Mouse (Mus musculus) layer of hippocampus, adult 9-10 months (tissue): ENCODE results near the gene BC004004.
"Not testable (repeated sequence)": the region's sequence is repeated elsewhere in the genome, so short reads cannot be mapped to it uniquely, and the experiment has no call there.

Experiments
- DNase-seq: peaks from one replicate; pipeline ENCODE4 v3.0.0; 2022; ENCODE audit warnings: low spot score

BC004004 gene

DNA sequence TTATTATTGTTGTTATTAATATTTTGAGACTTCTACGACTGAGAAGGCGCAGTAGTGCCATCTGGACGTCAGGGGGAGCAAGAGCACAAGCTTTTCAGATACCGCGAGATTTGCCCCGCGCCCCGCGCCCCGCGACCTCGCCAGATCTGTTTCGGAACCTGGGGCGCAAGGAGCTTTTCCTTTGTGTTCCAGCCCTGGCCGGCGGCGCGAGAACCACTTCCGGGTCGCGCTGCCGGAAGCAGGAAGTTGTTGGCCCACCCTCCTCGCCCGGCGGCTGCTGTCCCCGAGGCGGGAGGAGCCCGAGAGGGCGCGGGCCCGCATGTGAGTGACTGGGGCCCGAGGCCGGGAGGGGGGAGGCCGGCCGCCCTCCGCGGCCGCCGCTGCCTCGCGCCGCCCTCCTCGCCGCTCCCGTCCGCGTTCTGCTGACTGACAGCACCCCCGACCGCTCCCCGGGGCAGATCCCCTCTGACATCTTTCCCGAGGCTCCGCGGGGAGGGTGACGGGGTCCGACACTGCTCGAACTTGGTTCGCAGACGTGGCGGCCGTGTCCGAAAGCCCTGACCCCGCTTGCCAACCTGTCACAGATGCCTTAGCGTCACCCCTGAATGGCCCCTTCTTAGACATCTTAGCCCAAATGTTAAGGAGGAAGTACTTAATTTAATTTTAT is at the start of gene BC004004:
Gene BC004004 (plus strand): TSS at position 107 of the 667 bp plus-strand sequence.
- DNase-seq = peak; percentile 84

DNA sequence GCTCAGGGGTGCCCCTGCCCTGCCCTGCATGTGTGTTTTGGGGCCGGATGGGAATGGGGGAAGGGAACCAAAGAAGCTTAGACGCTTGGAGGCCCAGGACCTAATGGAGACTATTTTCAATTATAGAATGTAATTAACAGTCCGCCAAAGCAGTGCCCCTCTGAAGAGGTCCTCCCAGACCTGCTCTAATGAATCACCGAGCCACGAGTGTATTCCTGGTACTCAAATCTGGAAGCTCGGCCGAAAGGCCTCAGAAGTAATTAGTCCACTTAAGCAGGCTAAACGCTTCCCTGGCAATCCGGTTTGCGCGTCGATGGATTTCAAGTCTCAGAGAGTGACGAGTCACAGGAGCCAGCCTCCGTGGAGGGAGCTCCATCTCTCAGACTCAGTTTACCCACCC is 48.0 kb upstream of the BC004004 start:
- no peak for DNase-seq

DNA sequence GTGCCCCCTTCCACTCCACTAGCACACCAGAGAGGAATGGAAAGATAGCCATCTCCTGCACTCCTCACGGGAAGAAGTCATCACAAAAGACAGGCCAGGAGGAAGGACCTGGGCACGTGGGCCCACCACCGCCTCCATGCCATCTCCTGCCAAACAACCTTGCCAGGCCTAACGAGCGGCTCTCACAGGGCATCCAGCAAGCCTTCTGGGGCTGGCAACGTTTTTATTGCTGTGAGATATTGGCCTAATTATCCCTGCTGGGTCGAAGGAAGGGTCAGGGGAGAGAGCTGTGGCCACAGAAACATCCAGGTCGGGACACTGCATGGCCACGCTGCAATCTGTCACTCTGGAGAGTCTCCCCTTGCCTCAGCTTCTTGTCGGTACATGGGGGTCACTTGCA is 37.5 kb upstream of the BC004004 start:
- DNase-seq = no peak

DNA sequence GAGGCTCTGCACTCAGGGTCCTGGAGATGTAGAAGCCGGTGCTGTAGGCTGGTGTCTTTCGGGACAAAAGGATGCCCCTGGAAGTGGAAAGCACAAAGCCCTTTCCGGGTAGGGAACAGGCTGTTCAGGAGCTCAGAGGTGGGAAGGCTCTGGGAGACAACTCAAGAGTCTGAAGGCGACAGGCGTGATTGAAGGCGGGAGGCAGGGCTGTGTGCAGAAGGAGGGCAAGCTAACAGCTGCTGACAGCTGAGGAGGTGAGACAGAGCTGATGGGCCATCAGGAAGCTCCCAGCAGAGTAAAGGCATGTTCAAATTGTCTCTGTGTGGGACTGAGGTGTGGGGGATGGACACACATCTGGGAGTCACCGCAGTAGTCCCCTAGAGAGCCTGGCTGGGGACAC is 32.5 kb upstream of the BC004004 start:
- no peak for DNase-seq

DNA sequence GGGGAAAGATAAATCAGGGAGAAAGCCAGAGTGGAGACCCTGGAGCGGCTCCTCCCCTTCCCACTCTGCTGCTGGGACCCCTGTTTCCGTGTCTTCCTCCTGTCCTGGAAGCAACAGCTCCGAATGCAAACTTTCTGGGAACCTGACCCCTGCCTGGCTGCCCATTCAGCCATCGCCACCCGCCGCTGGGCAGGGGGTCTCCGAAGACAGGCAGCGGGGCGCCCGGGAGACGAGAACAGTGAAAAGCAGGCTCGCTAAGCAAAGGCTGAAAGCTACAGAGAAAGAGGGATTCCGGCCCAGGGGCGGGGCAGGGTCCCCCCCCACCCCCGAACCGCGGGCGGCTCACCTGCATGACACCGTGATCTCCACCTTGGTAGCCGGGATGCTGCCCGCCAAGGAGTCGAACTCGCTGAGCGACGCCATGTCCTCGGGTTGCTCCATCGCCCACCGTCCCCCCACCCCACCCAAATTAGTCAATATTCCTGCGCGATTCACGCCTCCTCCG is 31.3 kb upstream of the BC004004 start:
- DNase-seq = no peak

DNA sequence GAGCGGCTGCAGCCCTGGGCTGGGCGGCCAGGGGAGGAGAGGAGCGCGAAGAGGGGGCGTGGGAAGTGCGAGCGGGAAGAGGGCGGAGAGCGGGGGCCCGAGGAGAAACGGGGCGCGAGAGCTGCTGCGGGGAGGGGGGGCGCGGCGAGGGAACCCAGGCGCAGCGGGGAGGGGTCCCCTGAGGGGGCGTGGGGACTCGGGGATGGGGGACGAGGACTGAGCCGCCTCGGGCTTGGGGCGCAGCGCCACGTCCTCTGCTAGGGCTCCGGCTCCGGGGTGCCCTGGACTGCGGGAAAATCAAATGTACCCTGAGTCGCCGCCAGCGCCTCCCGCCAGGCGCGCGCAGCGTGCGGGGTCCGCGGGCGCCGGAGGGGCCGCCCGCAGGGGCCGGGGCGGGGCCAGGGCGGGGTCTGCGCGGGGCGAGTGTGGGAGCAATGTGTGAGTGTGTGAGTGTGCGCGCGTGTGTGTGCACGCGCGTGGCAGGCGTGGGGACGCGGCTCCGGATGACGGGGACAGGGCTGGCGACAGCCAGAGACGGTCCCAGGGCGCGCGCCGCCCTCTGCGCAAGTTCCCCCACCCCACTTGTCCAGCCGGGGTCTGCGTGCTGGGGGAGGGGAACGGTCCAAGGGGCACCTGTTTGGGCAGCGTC is 30.7 kb upstream of the BC004004 start, which contains the start of gene Cpne5:
Gene Cpne5 (minus strand): TSS at position 396 of the 649 bp plus-strand sequence.
- DNase-seq = no peak

DNA sequence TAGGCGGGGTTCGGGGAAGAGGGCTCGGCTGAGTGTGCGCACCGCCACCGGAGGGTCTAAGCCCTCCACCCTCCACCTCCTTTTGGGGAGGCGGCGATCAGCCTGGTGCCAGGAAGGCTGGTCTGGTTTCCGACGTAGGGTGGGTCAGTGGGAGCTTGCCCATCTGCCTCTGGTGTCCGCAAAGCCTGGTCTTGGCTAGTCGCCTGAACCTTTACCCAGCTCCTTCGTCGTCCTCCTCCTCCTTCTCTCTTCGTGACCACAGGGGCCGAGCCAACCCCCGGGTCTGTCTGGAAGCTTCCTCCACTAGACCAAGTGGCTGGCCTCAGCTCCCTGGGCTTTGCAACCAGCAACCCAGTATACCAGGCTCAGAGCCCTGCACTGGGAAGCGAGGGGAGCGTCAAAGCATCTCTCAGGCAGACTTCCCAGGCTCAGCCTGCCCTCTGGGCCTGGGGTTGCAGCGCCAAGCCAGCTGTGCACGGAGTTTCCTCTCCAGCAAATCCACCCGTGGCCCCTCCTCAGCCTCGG is 30.1 kb upstream of the BC004004 start:
- DNase-seq = no peak

DNA sequence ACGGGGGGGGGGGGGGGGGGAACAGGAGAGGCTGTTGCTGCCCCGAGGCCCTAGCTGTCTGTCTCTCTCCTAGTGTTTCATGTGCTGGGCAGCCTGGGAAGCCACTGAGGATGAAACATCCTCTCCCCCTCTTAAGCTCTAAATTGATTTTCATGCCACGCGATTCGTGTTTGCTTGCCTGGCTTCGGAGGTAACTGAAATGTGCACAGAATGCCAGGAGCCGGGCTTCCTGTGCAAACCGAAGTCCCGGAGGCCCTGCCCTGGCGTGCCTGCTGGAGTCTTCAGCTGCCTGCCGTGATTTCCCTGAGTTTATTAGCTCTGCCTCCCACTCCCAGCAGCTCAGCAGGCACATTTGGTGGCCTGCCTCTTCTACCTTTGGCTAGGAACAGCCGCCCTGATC is 23.7 kb upstream of the BC004004 start:
- no peak for DNase-seq

DNA sequence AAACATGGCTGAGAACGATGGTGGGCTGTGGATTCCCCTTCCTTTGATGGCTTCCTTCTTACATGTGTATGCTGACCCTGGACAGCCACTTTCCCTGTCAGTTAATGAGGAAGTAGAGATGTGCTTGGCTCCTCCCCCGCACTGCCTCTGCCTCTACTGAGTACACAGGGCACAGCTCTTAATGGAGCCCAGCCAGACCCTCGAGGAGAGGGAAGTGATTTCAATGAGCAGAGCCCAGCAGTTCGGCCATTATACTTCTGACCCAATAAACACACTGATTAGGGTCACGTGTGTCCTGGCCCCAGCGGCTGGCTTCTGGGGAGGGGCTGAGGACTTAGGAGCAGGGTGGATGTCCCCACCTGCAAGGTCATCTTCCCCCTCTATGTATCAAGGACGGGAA is 22.9 kb upstream of the BC004004 start:
- DNase-seq = no peak

DNA sequence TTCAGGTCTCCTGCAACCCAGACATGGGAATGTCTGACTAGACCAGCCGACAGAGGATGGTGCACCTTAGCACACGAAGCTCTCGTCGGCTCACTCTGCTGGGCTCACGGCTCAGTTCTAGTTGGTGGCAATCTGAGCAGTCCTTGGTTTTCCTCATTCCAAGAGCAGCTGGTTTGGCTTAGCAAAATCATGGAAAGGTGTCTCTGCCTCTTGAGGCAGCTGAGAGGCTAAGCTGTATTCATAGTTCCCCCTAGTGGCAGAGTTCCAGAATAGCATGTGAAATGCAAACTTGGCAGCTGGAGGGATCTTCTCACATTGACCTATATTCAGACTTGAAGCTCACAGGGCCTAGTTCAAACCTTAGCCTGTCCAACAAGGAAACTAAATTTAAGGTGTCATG is 22.0 kb upstream of the BC004004 start:
- no peak for DNase-seq

DNA sequence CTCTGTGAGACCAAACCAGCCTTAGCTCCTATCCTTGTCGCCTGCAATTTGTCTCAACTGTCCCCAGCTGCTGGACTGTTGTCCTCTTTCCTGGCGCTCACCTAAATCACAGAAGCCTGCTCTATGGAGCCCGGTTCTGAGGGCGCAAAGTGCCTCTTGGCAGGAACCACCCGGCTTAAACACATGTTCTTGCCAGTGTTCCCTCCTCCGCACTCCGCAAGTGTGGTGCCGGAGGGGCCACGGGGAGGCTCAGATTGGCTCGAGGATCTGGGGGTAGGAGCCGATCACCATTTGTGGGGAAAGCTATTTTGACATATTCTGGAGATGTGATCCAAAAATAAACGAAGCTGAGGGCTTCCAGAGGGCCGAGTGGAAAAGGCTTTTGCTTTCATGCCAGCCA is 20.7 kb upstream of the BC004004 start:
- no peak for DNase-seq

DNA sequence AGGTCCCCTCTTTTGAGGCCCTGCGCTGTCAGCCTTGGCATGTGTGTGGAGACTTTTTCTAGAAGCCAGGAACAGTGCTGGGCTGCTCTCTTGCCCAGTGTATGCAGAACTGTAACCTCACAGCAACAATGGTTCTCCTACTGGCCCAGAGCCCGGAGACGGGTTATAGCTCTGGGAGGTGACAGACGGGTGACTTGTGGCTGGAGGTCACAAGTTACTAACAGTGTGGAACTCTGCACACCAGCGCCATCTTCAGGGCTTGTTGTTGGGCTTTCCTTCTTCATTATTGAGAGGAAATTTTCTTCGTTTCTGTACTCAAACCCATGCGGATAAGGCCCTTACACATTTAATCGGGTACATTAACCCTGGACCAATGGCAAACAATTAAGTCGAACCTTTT is 19.1 kb upstream of the BC004004 start:
- no peak for DNase-seq

DNA sequence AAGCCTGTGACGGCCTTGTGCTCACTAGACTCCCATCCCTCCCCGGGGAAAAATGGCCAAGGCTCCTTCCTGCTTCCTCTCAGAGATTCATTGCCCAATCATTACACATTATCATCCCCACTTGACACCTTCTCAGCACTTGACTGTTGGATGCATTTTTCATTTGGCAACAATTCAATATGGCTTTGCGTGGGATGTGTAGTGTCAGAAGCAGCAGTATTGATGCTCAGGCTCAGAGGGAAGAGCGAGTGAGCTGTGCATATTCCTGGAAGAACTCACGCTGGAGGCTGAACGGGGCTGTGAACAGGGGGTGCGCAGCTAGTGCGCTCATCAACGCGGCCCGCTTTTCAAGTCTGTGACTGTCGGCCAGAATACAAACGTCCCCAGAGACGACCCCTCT is 17.6 kb upstream of the BC004004 start:
- not testable (repeated sequence) for DNase-seq

DNA sequence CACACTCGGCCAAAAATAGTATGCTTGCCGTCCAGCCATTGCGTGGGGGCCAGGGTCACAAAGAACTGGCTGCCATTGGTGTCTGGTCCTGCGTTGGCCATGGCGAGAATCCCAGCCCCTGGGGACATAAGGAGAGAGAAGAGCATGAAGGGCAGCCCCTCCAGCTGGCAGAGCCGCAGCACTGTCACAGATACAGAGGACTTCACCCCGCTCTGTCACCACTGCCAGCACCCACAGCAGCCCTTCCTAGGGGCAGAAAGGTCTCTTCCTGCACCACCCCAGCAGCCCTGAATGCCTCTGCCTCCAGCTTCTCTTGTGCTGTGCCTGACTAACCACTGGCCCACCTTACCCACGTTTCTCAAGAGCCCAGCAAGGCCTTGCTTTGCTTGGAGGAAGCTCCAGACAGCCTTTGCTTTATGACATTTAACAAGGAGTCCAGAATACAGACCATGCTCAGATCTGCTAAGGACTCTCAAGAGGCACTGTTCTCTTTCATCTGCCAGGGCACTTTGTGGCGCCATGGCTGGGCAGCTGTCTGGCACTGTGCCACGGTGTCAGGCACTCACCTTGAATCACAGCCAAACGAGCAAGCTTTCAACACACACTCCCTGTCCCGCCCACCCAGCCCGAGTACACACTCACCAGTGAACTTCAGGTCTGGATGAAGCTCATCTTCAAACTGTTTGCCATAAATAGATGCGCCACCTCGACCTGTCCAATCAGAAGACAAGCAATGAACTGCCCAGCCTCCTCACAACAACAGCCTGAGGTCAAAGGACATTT is 16.8 kb upstream of the BC004004 start:
- DNase-seq = no peak

DNA sequence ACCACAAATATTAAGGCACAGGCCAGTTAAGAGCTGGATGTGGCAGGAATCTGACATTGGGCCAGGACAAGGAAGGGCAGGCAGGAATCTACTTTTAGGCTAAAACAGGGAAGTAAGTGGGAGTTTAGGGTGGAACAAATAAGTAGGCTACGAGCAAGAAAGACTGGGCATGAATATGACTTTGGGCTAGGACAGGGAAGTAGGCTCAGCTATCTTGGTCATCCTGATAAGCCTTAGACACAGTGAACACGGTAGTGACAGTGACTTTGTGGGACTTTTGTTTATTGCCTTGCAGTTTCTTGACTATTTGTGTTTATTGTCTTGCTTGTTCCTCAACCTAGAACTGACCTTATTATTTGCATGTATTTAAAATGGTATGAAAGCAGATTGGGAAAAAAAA is 15.4 kb upstream of the BC004004 start:
- DNase-seq = no peak

DNA sequence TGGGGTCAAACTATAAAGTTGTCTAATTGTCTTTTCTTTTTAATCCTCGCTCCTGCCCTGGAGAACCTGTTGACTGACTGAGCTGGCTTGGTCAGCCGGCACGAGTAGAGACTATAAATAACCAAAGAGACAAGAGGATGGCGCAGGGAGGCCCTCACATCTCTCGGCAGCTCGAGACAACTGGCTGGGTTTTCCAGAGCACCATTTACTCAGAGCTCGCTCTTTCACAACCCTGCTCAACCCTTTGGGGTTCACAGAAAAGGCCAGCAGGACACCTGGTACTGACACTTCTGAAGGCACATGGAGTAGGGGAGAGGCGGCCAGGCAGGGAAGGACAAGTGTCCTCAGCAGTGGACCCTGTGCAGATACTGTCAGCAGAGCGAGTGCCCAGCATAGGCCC is 14.9 kb upstream of the BC004004 start:
- DNase-seq = no peak

DNA sequence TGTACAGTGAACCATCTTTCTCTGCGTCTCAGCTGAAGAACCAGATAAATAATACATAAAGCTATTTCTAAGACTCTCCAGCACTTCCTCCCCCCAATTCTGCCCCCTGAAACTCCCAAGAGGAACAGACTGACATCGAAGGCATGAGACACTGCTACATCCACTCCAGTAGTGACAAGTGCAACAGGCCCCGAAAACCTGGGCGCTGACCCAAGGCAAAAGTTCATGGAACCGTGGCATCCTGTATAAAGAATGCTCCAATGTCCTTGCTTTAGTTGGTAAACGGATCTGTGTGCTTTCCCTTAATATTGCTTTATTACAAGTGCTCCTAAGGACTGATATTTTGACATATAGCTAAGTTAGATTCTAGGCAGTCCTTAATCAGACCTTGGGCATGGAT is 13.8 kb upstream of the BC004004 start:
- not testable (repeated sequence) for DNase-seq

DNA sequence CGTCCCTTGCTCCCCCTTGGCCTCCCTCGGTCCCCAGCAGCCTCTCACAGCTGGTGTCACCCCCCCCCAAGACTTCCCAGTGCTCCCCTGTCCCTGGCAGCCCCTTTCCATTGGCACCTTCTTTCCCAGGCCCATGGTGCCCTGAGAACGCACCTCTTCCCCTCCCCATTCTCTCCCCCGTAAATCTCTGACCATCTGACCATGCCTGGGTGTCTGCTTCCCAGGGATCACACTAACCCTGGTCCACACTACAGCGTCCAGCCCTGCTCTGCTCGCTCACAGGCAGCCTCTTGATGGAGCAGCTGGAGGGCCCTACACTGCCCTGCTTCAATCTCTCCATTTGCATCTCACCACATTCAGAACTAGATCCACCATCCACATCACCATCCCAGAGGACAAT is 12.1 kb upstream of the BC004004 start:
- no peak for DNase-seq

DNA sequence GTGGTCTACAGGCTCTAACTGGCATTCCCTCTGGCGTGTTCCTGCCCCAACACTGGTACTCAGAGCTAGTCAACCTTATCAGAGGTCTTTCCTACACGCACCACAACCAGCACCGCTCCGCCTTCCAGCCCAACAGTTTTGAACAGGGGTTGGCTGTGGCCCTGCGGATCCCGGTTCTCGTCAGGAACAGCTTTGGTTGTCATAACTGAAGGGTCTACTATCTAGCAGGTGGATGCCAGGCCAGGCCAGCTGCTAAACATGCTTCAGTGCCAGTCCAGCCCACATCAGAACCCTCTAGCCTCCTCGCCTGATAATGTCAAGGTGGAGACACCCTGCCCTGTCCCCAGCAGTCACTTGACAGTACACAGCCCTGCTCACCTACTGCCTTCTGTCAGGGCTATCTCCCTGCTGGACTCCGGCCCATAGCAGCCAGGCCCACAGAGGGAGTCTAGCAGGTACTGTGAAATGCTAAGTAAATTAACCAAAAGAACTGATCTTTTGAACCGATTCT is 11.5 kb upstream of the BC004004 start:
- DNase-seq = no peak

DNA sequence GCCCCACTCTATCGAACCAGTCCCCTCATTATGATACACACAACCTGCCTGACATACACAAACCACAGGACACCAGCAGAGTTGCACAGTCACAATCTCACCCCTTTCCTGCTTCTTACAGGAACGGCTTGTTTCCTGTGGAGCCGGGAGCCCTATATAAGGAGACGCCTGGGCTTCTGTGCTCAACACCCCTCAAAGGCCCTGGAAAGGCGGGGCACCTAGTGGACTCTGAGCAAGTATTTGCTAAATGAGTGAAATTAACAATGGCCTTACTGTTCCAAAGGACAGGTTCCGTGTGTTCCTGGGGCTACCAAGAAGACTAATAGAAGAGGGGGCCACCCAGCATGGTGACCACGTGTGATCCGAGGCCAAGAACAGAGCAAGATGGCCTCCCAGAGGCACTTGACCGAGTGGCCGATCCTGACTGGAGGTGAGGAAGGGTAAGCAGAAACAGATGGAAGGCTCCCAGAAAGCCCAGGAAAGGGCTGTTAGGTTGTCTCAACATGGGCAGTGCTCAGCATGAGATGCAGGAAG is 10.5 kb upstream of the BC004004 start:
- no peak for DNase-seq

DNA sequence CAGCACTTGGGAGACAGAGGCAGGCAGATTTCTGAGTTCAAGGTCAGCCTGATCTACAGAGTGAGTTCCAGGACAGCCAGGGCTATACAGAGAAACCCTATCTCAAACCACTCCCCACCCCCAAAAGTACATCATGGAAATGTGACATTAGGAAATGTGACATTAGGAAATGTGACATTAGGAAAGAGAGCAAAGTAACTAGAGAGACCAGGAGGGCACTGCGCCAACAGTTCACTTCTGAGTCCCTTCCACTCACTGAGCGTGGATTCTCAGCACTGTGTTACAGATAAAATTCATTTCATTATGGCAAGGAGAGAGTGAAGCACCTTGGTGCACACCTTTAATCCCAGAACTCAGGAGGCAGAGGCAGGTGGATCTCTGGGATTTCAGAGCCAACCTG is 9.7 kb upstream of the BC004004 start:
- no peak for DNase-seq

DNA sequence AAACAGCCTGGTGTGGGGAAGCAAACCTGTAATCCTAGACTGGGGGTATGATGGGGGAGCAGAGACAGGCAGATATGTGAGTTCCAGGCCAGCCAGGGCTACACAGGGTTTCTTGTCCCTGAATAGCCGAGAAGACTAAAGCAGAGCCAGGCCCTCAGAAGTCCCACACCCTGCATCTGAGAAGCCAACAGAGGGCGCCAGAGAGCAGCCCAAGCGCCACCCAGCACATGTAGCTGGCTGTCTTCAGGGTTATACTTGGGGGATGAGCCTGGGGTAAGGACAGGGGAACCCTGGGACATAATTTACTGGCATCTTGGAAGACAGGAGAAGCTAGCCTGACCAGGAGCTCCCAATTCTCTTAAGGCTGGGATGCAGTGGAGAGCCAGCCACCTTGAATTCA is 9.1 kb upstream of the BC004004 start:
- DNase-seq = no peak
